ENCODE assay signal across 18 mouse cellular contexts in genomic region chr11:72406079-72406675, GRCm38 (mm10). TPM values are rescaled to one million over a fixed set of nuclear protein-coding genes. Genes with fewer than 3 reads are reported as not detected.
DNase-seq lines count a peak whose midpoint lies in the region; ATAC-seq lines count a peak whose summit lies in the region.
"Had no signal": no experiment of that assay in that cellular context is flagged by ENCODE, and none has a peak within 500 bp of the region (broad histone marks: within the 10 kb centered on the region; RNA-seq: fewer than 3 reads in every experiment).

No protein-coding gene starts in this region.

- H3K27me3 ChIP-seq in heart, embryonic 14.5 days (ENCODE audit: control insufficient read depth, insufficient read depth, low read length), result no peaks in the 10 kb centered on the region
- peaks cover 2% of the 10 kb centered on the region; the same call in 1 of the 2 replicates for H3K27me3 ChIP-seq in liver, embryonic 11.5 days (replicated peaks; ENCODE audit: control insufficient read depth, insufficient read depth, low read length)
- 0 out of 2 replicates have a peak, but pooled peaks cover 3% of the 10 kb centered on the region for H3K27me3 ChIP-seq in embryonic facial prominence, embryonic 15.5 days
- H3K27me3 ChIP-seq in stomach, embryonic 15.5 days (replicated peaks), result no peaks in the 10 kb centered on the region

- peak overlapping the region; percentile 67 for H3K9ac ChIP-seq in heart, embryonic 14.5 days (ENCODE audit: low read length)
- no peak overlapping the region for H3K9ac ChIP-seq in liver, embryonic 11.5 days (ENCODE audit: low read depth, low read length)
- H3K9ac ChIP-seq in embryonic facial prominence, embryonic 15.5 days, result no peak overlapping the region
- no peak overlapping the region for H3K9ac ChIP-seq in stomach, embryonic 15.5 days
- H3K9ac ChIP-seq: hindbrain, embryonic 14.5 days; liver, embryonic 15.5 days had no signal

- no peaks in the 10 kb centered on the region for H3K9me3 ChIP-seq in heart, embryonic 14.5 days (ENCODE audit: control insufficient read depth, low read length)
- H3K9me3 ChIP-seq in liver, embryonic 11.5 days (ENCODE audit: control insufficient read depth, low read length), result no peaks in the 10 kb centered on the region
- no peaks in the 10 kb centered on the region for H3K9me3 ChIP-seq in embryonic facial prominence, embryonic 15.5 days (replicated peaks)
- no peaks in the 10 kb centered on the region for H3K9me3 ChIP-seq in stomach, embryonic 15.5 days
- H3K9me3 ChIP-seq: limb, embryonic 10.5 days; liver, embryonic 15.5 days had no signal

- intact Hi-C loops in left cerebral cortex, postnatal 25 days (cut with DNase I), result no loop called here

- peaks cover 59 to 77% of the 10 kb centered on the region in 2 experiments for H3K4me1 ChIP-seq in heart, embryonic 14.5 days (ENCODE audit: control insufficient read depth in 2 of 2, insufficient read depth in 2 of 2, low read length in 2 of 2)
- peaks cover 26% of the 10 kb centered on the region for H3K4me1 ChIP-seq in liver, embryonic 11.5 days (replicated peaks; ENCODE audit: control insufficient read depth, insufficient read depth, low read length)
- peaks cover 36% of the 10 kb centered on the region for H3K4me1 ChIP-seq in embryonic facial prominence, embryonic 15.5 days
- peaks cover 37% of the 10 kb centered on the region for H3K4me1 ChIP-seq in stomach, embryonic 15.5 days

- peaks cover 40% of the 10 kb centered on the region for H3K36me3 ChIP-seq in heart, embryonic 14.5 days (ENCODE audit: control insufficient read depth, insufficient read depth, low read length)
- H3K36me3 ChIP-seq in liver, embryonic 11.5 days (ENCODE audit: control insufficient read depth, insufficient read depth, low read length), result no peaks in the 10 kb centered on the region
- no peaks in the 10 kb centered on the region for H3K36me3 ChIP-seq in embryonic facial prominence, embryonic 15.5 days
- no peaks in the 10 kb centered on the region for H3K36me3 ChIP-seq in stomach, embryonic 15.5 days
- H3K36me3 ChIP-seq: limb, embryonic 10.5 days; liver, embryonic 15.5 days had no signal

- DNase-seq in heart, adult 9 months (ENCODE audit: low spot score in 2 of 2), result no peak
- DNase-seq in liver, embryonic 11.5 days (ENCODE audit: low spot score), result no peak
- DNase-seq in liver, result no peak
- no peak for DNase-seq in cerebellum, adult 9-10 months
- DNase-seq in left cerebral cortex, postnatal 25 days (ENCODE audit: low spot score in 2 of 2), result no peak
- DNase-seq: adrenal gland, postnatal 25 days; cerebellum, postnatal 36 days; gastrocnemius, postnatal 14 days; layer of hippocampus, postnatal 36 days; thymus, postnatal 14 days had no signal

- ATAC-seq in heart, embryonic 14.5 days (ENCODE audit: insufficient number of reproducible peaks, insufficient read depth, low FRiP score, low read depth), result no peak
- ATAC-seq in liver, embryonic 11.5 days (replicated peaks; ENCODE audit: low FRiP score), result no peak
- ATAC-seq in embryonic facial prominence, embryonic 15.5 days (ENCODE audit: insufficient number of reproducible peaks, low FRiP score, low TSS enrichment, low read depth), result no peak
- peak; percentile 41 for ATAC-seq in stomach, embryonic 15.5 days (ENCODE audit: insufficient read depth, low FRiP score, low read depth)
- ATAC-seq: forebrain, embryonic 14.5 days had no signal

- H3K27ac ChIP-seq in heart, embryonic 14.5 days (replicated peaks in 1 of 2; ENCODE audit: control insufficient read depth in 1 of 2, insufficient read depth in 1 of 2, low read depth in 2 of 2, low read length in 2 of 2), result peak overlapping the region; percentile 4 to 96; a peak in 3 of 4 replicates
- H3K27ac ChIP-seq in liver, embryonic 11.5 days (ENCODE audit: low read depth, low read length), result peak overlapping the region; percentile 26; the same call in 1 of the 2 replicates
- 0 out of 2 replicates have a peak overlapping the region, but pooled peaks have one; percentile 19 for H3K27ac ChIP-seq in embryonic facial prominence, embryonic 15.5 days (replicated peaks)
- H3K27ac ChIP-seq in stomach, embryonic 15.5 days, result peak overlapping the region; percentile 67
- H3K27ac ChIP-seq: hindbrain, embryonic 14.5 days; limb, embryonic 10.5 days; liver, embryonic 15.5 days had no signal

- peak overlapping the region in 1 of 2 experiments; percentile 93; a peak in 2 of 4 replicates for H3K4me3 ChIP-seq in heart, embryonic 14.5 days (ENCODE audit: control insufficient read depth in 1 of 2, insufficient read depth in 1 of 2, low read depth in 1 of 2, low read length in 2 of 2)
- H3K4me3 ChIP-seq in liver, embryonic 11.5 days (ENCODE audit: low read depth, low read length), result no peak overlapping the region
- no peak overlapping the region for H3K4me3 ChIP-seq in embryonic facial prominence, embryonic 15.5 days (replicated peaks)
- 0 out of 2 replicates have a peak overlapping the region, but pooled peaks have one; percentile 9 for H3K4me3 ChIP-seq in stomach, embryonic 15.5 days (replicated peaks)
- H3K4me3 ChIP-seq: limb, embryonic 10.5 days; liver, embryonic 15.5 days had no signal

- 26% methylated on average over 8 of the region's 8 CpGs for WGBS in heart, embryonic 14.5 days
- WGBS in liver, embryonic 11.5 days, result 52% methylated on average over 8 of the region's 8 CpGs
- WGBS in embryonic facial prominence, embryonic 15.5 days, result 55% methylated on average over 8 of the region's 8 CpGs
- 42% methylated on average over 8 of the region's 8 CpGs for whole genome bisulfite sequencing in stomach, embryonic 15.5 days

- peak overlapping the region; percentile 73 for H3K4me2 ChIP-seq in heart, embryonic 14.5 days (ENCODE audit: low read length)
- H3K4me2 ChIP-seq in liver, embryonic 11.5 days, result no peak overlapping the region
- H3K4me2 ChIP-seq in embryonic facial prominence, embryonic 15.5 days (replicated peaks), result no peak overlapping the region
- H3K4me2 ChIP-seq in stomach, embryonic 15.5 days, result peak overlapping the region; percentile 23
- H3K4me2 ChIP-seq: hindbrain, embryonic 14.5 days; liver, embryonic 15.5 days had no signal

RNA-seq across cellular contexts. Expression of gene Smtnl2, which starts 5.3 kb away (rescaled TPM):
- polyA plus RNA-seq in heart, embryonic 14.5 days (2014; fragmentation: Nextera tagmentation; extraction: Ambion mirVana), result 116 and 122 TPM in 2 replicates
- 22.9 and 24.8 TPM in 2 replicates for polyA plus RNA-seq in liver, embryonic 11.5 days (2014; fragmentation: Nextera tagmentation; extraction: Ambion mirVana)
- polyA plus RNA-seq in embryonic facial prominence, embryonic 15.5 days (2015; fragmentation: Nextera tagmentation; extraction: Ambion mirVana), result 58.8 and 64.3 TPM in 2 replicates
- 50.8 and 56.0 TPM in 2 replicates for polyA plus RNA-seq in stomach, embryonic 15.5 days (2015; fragmentation: Nextera tagmentation; extraction: Ambion mirVana)
- 1 to 10 TPM in 1 of 2 experiments, under 1 TPM in 1; 0.96 to 1.4 TPM for total RNA-seq in left cerebral cortex, postnatal 25 days (2021)
- total RNA-seq: neutrophil, adult 5-6 weeks had no signal

RNA-seq across cellular contexts. Expression of gene Ggt6, which starts 29.1 kb away (rescaled TPM):
- polyA plus RNA-seq in heart, embryonic 14.5 days (2014; fragmentation: Nextera tagmentation; extraction: Ambion mirVana), result not detected in 2 replicates
- not detected in 2 replicates for polyA plus RNA-seq in liver, embryonic 11.5 days (2014; fragmentation: Nextera tagmentation; extraction: Ambion mirVana)
- 6.3 and 7.0 TPM in 2 replicates for polyA plus RNA-seq in embryonic facial prominence, embryonic 15.5 days (2015; fragmentation: Nextera tagmentation; extraction: Ambion mirVana)
- polyA plus RNA-seq in stomach, embryonic 15.5 days (2015; fragmentation: Nextera tagmentation; extraction: Ambion mirVana), result 4.7 and 4.8 TPM in 2 replicates
- not detected for total RNA-seq in left cerebral cortex, postnatal 25 days (2021)
- total RNA-seq: layer of hippocampus, postnatal 36 days; neutrophil, adult 5-6 weeks had no signal
- polyA plus RNA-seq: forebrain, embryonic 14.5 days had no signal

RNA-seq across cellular contexts. Expression of gene Mybbp1a, which starts 35.0 kb away (rescaled TPM):
- 61.9 and 64.7 TPM in 2 replicates for polyA plus RNA-seq in heart, embryonic 14.5 days (2014; fragmentation: Nextera tagmentation; extraction: Ambion mirVana)
- 263 and 272 TPM in 2 replicates for polyA plus RNA-seq in liver, embryonic 11.5 days (2014; fragmentation: Nextera tagmentation; extraction: Ambion mirVana)
- 123 and 138 TPM in 2 replicates for polyA plus RNA-seq in embryonic facial prominence, embryonic 15.5 days (2015; fragmentation: Nextera tagmentation; extraction: Ambion mirVana)
- polyA plus RNA-seq in stomach, embryonic 15.5 days (2015; fragmentation: Nextera tagmentation; extraction: Ambion mirVana), result 144 and 159 TPM in 2 replicates
- 10 to 100 TPM; 49.4 to 54.6 TPM for total RNA-seq in left cerebral cortex, postnatal 25 days (2021)

RNA-seq across cellular contexts. Expression of gene Tekt1, which starts 43.9 kb away (rescaled TPM):
- polyA plus RNA-seq in heart, embryonic 14.5 days (2014; fragmentation: Nextera tagmentation; extraction: Ambion mirVana), result 0.19 and 0.28 TPM in 2 replicates
- 1.1 and 1.3 TPM in 2 replicates for polyA plus RNA-seq in liver, embryonic 11.5 days (2014; fragmentation: Nextera tagmentation; extraction: Ambion mirVana)
- 20.6 and 40.5 TPM in 2 replicates for polyA plus RNA-seq in embryonic facial prominence, embryonic 15.5 days (2015; fragmentation: Nextera tagmentation; extraction: Ambion mirVana)
- 0.67 and 0.68 TPM in 2 replicates for polyA plus RNA-seq in stomach, embryonic 15.5 days (2015; fragmentation: Nextera tagmentation; extraction: Ambion mirVana)
- 1 to 10 TPM; 2.1 to 2.6 TPM for total RNA-seq in left cerebral cortex, postnatal 25 days (2021)
- total RNA-seq: neutrophil, adult 5-6 weeks had no signal
- polyA plus RNA-seq: liver, embryonic 15.5 days had no signal

Comparison
In these comparisons a context has a peak if more than half of its experiments do, and no peak if none do; other contexts are left out.
1. H3K4me2 ChIP-seq: peak in heart, embryonic 14.5 days (single experiment) and stomach, embryonic 15.5 days (single experiment); none in liver, embryonic 11.5 days (single experiment) and embryonic facial prominence, embryonic 15.5 days (single experiment).
2. Peak in every context shown above with its lines, with median percentiles within 50 percentile points of each other: H3K27ac ChIP-seq.